Mouse (Mus musculus) MEL (cell line): ENCODE results near the gene Gm21915. TPM values are rescaled to one million over a fixed set of nuclear protein-coding genes. Genes with fewer than 3 reads are reported as not detected.

Source experiments
- DNase-seq: peaks from one replicate; pipeline ENCODE4 v3.0.0; 2011; ENCODE audit warnings: low read depth, low spot score
- H3K27ac ChIP-seq: 2 replicates; pipeline ENCODE4 v1.5.1; 2012; ENCODE audit warnings: low read depth, mild to moderate bottlenecking, control low read depth, low read length, moderate library complexity; ENCODE audit not compliant: control insufficient read depth
- H3K27me3 ChIP-seq, 2 experiments: fragments of 150-350 bp in 1 of 2; sonication (generic) in 1 of 2; 2 replicates each; pipeline ENCODE4 v1.6.1; 2012; ENCODE audit warnings: low read length in 2 of 2, mild to moderate bottlenecking in 2 of 2, improper control_type of control experiment in 1 of 2, moderate library complexity in 1 of 2; ENCODE audit not compliant: insufficient read depth in 2 of 2, control insufficient read depth in 1 of 2
- H3K36me3 ChIP-seq, 2 experiments: 2 replicates each; pipeline ENCODE4 v1.6.1; 2012 to 2014; ENCODE audit warnings: low read length in 2 of 2, improper control_type of control experiment in 1 of 2, inconsistent platforms in 1 of 2, mild to moderate bottlenecking in 1 of 2; ENCODE audit not compliant: insufficient read depth in 2 of 2, control insufficient read depth in 1 of 2
- H3K4me1 ChIP-seq, 2 experiments: fragments of 150-350 bp in 1 of 2; sonication (generic) in 1 of 2; 2 replicates each; pipeline ENCODE4 v1.6.1; 2012; ENCODE audit warnings: low read length in 2 of 2, improper control_type of control experiment in 1 of 2, mild to moderate bottlenecking in 1 of 2; ENCODE audit not compliant: insufficient read depth in 2 of 2, control insufficient read depth in 1 of 2
- H3K4me3 ChIP-seq, 2 experiments: fragments of 150-350 bp in 1 of 2; sonication (generic) in 1 of 2; 2 replicates each; pipeline ENCODE4 v1.5.1; 2012; ENCODE audit warnings: low read depth in 2 of 2, low read length in 2 of 2, mild to moderate bottlenecking in 2 of 2, moderate library complexity in 2 of 2, control low read depth in 1 of 2, improper control_type of control experiment in 1 of 2; ENCODE audit not compliant: control insufficient read depth in 1 of 2, insufficient read depth in 1 of 2
- H3K79me2 ChIP-seq: 2 replicates; pipeline ENCODE4 v1.6.1; 2012; ENCODE audit warnings: mild to moderate bottlenecking, low read length, moderate library complexity; ENCODE audit not compliant: control insufficient read depth, poor library complexity, insufficient read depth
- H3K9ac ChIP-seq: 2 replicates; pipeline ENCODE4 v1.6.1; 2012; ENCODE audit warnings: low read depth, mild to moderate bottlenecking, control low read depth, low read length, moderate library complexity; ENCODE audit not compliant: control insufficient read depth, poor library complexity, severe bottlenecking
- H3K9me3 ChIP-seq: fragments of 150-350 bp; sonication (generic); replicated peaks from 2 replicates; pipeline ENCODE4 v1.6.1; 2012; ENCODE audit warnings: mild to moderate bottlenecking, low read length, improper control_type of control experiment, moderate library complexity; ENCODE audit not compliant: insufficient read depth
- BHLHE40 ChIP-seq: IDR thresholded peaks from 2 replicates; pipeline ENCODE4 v1.6.1; 2012; ENCODE audit warnings: low read depth, mild to moderate bottlenecking, inconsistent platforms, low read length, improper control_type of control experiment, borderline replicate concordance
- CHD1 ChIP-seq: IDR thresholded peaks from 2 replicates; pipeline ENCODE4 v1.6.1; 2012; ENCODE audit warnings: low read depth, mild to moderate bottlenecking, inconsistent platforms, low read length, improper control_type of control experiment
- E2F4 ChIP-seq: IDR thresholded peaks from 2 replicates; pipeline ENCODE4 v1.6.1; 2011; ENCODE audit warnings: low read depth, low read length, improper control_type of control experiment, borderline replicate concordance
- ELF1 ChIP-seq: IDR thresholded peaks from 2 replicates; pipeline ENCODE4 v1.6.1; 2014; ENCODE audit warnings: low read depth, mild to moderate bottlenecking, inconsistent platforms, low read length, improper control_type of control experiment, moderate library complexity
- EP300 ChIP-seq, 2 experiments: IDR thresholded peaks; 2 replicates each; pipeline ENCODE4 v1.6.1; 2011; ENCODE audit warnings: improper control_type of control experiment in 2 of 2, low read length in 2 of 2, low read depth in 1 of 2, mild to moderate bottlenecking in 1 of 2
- ETS1 ChIP-seq: IDR thresholded peaks from 2 replicates; pipeline ENCODE4 v1.6.1; 2012; ENCODE audit warnings: low read depth, mild to moderate bottlenecking, inconsistent platforms, low read length, improper control_type of control experiment, moderate library complexity
- GATA1 ChIP-seq: IDR thresholded peaks from 2 replicates; pipeline ENCODE4 v1.6.1; 2011; ENCODE audit warnings: low read depth, low read length, improper control_type of control experiment
- HCFC1 ChIP-seq: IDR thresholded peaks from 2 replicates; pipeline ENCODE4 v1.6.1; 2012; ENCODE audit warnings: low read depth, mild to moderate bottlenecking, inconsistent platforms, low read length, improper control_type of control experiment, moderate library complexity
- MAFK ChIP-seq: IDR thresholded peaks from 2 replicates; pipeline ENCODE4 v1.6.1; 2011; ENCODE audit warnings: low read depth, mild to moderate bottlenecking, low read length, improper control_type of control experiment, borderline replicate concordance
- MAX ChIP-seq: IDR thresholded peaks from 2 replicates; pipeline ENCODE4 v1.6.1; 2011; ENCODE audit warnings: low read length, improper control_type of control experiment
- MAZ ChIP-seq: IDR thresholded peaks from 2 replicates; pipeline ENCODE4 v1.6.1; 2012; ENCODE audit warnings: low read depth, mild to moderate bottlenecking, inconsistent platforms, low read length, improper control_type of control experiment
- MEF2A ChIP-seq: IDR thresholded peaks from 2 replicates; pipeline ENCODE4 v1.6.1; 2014; ENCODE audit warnings: low read depth, mild to moderate bottlenecking, inconsistent platforms, low read length, improper control_type of control experiment; ENCODE audit not compliant: poor library complexity, insufficient replicate concordance, severe bottlenecking; ENCODE audit errors: extremely low read depth
- MYC ChIP-seq: IDR thresholded peaks from 2 replicates; pipeline ENCODE4 v1.6.1; 2011; ENCODE audit warnings: low read depth, mild to moderate bottlenecking, low read length, improper control_type of control experiment, moderate library complexity
- NRF1 ChIP-seq: IDR thresholded peaks from 2 replicates; pipeline ENCODE4 v1.6.1; 2014; ENCODE audit warnings: low read depth, mild to moderate bottlenecking, inconsistent platforms, low read length, improper control_type of control experiment, moderate library complexity; ENCODE audit not compliant: poor library complexity, insufficient read depth, severe bottlenecking
- POLR2A ChIP-seq, 2 experiments: IDR thresholded peaks; 2 replicates each; pipeline ENCODE4 v1.6.1; 2011 to 2012; ENCODE audit warnings: low read length in 2 of 2, mild to moderate bottlenecking in 2 of 2, control low read depth in 1 of 2, improper control_type of control experiment in 1 of 2, low read depth in 1 of 2, moderate library complexity in 1 of 2; ENCODE audit not compliant: control insufficient read depth in 1 of 2, insufficient read depth in 1 of 2, poor library complexity in 1 of 2
- POLR2AphosphoS2 ChIP-seq: IDR thresholded peaks from 2 replicates; pipeline ENCODE4 v1.6.1; 2011; ENCODE audit warnings: low read length, improper control_type of control experiment
- POLR2AphosphoS5 ChIP-seq: IDR thresholded peaks from 2 replicates; pipeline ENCODE4 v1.6.1; 2012; ENCODE audit warnings: low read depth, borderline replicate concordance, mild to moderate bottlenecking, inconsistent platforms, low read length, moderate library complexity, mixed read lengths
- RAD21 ChIP-seq: IDR thresholded peaks from 2 replicates; pipeline ENCODE4 v1.6.1; 2011; ENCODE audit warnings: mild to moderate bottlenecking, low read depth, low read length, improper control_type of control experiment
- SIN3A ChIP-seq: IDR thresholded peaks from 2 replicates; pipeline ENCODE4 v1.6.1; 2012; ENCODE audit warnings: low read length, improper control_type of control experiment, inconsistent platforms
- TAL1 ChIP-seq: IDR thresholded peaks from 2 replicates; pipeline ENCODE4 v1.6.1; 2012; ENCODE audit warnings: mild to moderate bottlenecking, inconsistent platforms, low read length, moderate library complexity, mixed read lengths
- UBTF ChIP-seq: IDR thresholded peaks from 2 replicates; pipeline ENCODE4 v1.6.1; 2012; ENCODE audit warnings: low read depth, mild to moderate bottlenecking, inconsistent platforms, low read length, improper control_type of control experiment, moderate library complexity, borderline replicate concordance; ENCODE audit not compliant: insufficient read depth
- USF2 ChIP-seq, 2 experiments: IDR thresholded peaks; 2 replicates each; pipeline ENCODE4 v1.6.1; 2011 to 2012; ENCODE audit warnings: improper control_type of control experiment in 2 of 2, low read length in 2 of 2, borderline replicate concordance in 1 of 2, inconsistent platforms in 1 of 2, low read depth in 1 of 2, mild to moderate bottlenecking in 1 of 2; ENCODE audit not compliant: insufficient read depth in 1 of 2
- ZKSCAN1 ChIP-seq: IDR thresholded peaks from 2 replicates; pipeline ENCODE4 v1.6.1; 2012; ENCODE audit warnings: low read depth, mild to moderate bottlenecking, inconsistent platforms, low read length, improper control_type of control experiment, moderate library complexity
- ZMIZ1 ChIP-seq: IDR thresholded peaks from 2 replicates; pipeline ENCODE4 v1.6.1; 2012; ENCODE audit warnings: low read depth, mild to moderate bottlenecking, inconsistent platforms, low read length, improper control_type of control experiment, moderate library complexity
- polyA plus RNA-seq, 2 experiments: library from polyadenylated mRNA; stranded (reverse) in 1 of 2; unstranded in 1 of 2; fragments of >175 nt in 1 of 2; fragments of >200 nt in 1 of 2; gene quantifications; 2 replicates each; pipeline versions ENCODE4 v1.2.1 to v1.2.4; 2012; ENCODE audit warnings: low replicate concordance in 2 of 2, low read depth in 1 of 2; ENCODE audit not compliant: insufficient read length in 2 of 2, insufficient read depth in 1 of 2, missing spikeins in 1 of 2
- total RNA-seq: library from RNA; depleted of rRNA; stranded (reverse); fragments of 300-350 nt; gene quantifications from 2 replicates; pipeline ENCODE4 v1.2.3, GENCODE M21; 2012

Gm21915 gene
- total and polyA plus RNA-seq, 3 experiments = not detected

DNA sequence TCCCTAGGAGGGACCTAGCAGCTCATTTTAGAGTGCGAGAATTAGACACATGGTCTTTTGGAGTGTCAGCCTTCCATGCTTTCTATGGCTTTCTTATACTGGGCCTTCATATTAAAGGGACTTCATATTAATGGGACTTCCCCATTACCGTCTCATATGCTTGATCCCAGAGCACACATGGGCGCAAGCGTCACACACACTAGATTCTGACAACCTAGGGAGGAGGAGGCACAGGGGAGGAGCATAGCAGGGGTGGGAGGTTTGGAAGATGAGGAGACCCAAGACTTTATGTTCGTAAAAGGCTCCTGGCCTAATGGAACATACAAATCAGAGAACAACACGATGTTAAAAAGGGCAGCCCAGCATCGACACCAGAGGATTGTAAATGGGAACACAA is 38.7 kb downstream of the Gm21915 start:
- no peak overlapping the region for H3K27ac ChIP-seq

DNA sequence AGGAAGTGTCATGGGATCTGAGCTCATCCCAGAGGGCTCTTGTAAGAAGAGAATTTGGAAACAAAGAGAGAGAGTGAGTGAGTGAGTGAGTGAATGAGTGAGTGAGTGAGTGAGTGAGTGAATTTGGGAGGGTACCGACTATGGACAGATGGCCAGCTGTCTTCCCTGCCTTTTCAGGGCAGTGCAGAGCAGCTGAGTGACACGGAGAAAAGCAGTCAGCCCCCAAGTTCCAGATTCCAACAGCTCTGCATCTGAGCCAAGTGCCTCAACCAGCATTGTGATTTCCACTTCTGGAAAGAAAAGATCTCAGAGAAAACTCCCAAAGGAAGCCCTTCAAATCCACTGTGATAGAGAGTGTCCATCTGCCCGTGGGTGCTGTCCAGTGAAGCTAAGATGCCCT is 39.2 kb downstream of the Gm21915 start:
- no peak overlapping the region for H3K27ac ChIP-seq
- no peaks in the 10 kb centered on the region for H3K27me3 ChIP-seq
- no peaks in the 10 kb centered on the region for H3K79me2 ChIP-seq
- no peak overlapping the region for H3K4me3 ChIP-seq
- no peaks in the 10 kb centered on the region for H3K9me3 ChIP-seq
- TF ChIP-seq RAD21 = no peak
- DNase-seq = no peak
- no peaks in the 10 kb centered on the region for H3K4me1 ChIP-seq
- H3K9ac ChIP-seq = no peak overlapping the region
- H3K36me3 ChIP-seq = no peaks in the 10 kb centered on the region

More for the DNA sequence above, 38.7 kb downstream of the Gm21915 start:
- DNase-seq = no peak
- Histone ChIP-seq H3K9me3 (no peaks in the 10 kb centered on the region), H3K4me1 (no peaks in the 10 kb centered on the region), H3K27me3 (no peaks in the 10 kb centered on the region), H3K79me2 (no peaks in the 10 kb centered on the region), H3K4me3 (no peak overlapping the region), H3K36me3 (no peaks in the 10 kb centered on the region), H3K9ac (no peak overlapping the region)
- no peak for TF ChIP-seq POLR2AphosphoS5
- TF ChIP-seq MAX = no peak
- TF ChIP-seq MYC = no peak
- no peak for TF ChIP-seq ZMIZ1
- no peak for TF ChIP-seq USF2 (IDR thresholded peaks at IDR 0.05; ENCODE audit: borderline replicate concordance in 1 of 2, insufficient read depth in 1 of 2, low read depth in 1 of 2, low read length in 2 of 2)
- TF ChIP-seq POLR2A (IDR thresholded peaks at IDR 0.05; ENCODE audit: control insufficient read depth in 1 of 2, insufficient read depth in 1 of 2, low read depth in 1 of 2, low read length in 2 of 2, poor library complexity in 1 of 2) = no peak
- no peak for TF ChIP-seq TAL1
- no peak for TF ChIP-seq MAFK
- no peak for TF ChIP-seq GATA1
- TF ChIP-seq ETS1 = no peak
- TF ChIP-seq POLR2AphosphoS2 = no peak
- no peak for TF ChIP-seq EP300 (IDR thresholded peaks at IDR 0.05; ENCODE audit: low read depth in 1 of 2, low read length in 2 of 2)
- TF ChIP-seq ELF1 = no peak
- no peak for TF ChIP-seq CHD1

DNA sequence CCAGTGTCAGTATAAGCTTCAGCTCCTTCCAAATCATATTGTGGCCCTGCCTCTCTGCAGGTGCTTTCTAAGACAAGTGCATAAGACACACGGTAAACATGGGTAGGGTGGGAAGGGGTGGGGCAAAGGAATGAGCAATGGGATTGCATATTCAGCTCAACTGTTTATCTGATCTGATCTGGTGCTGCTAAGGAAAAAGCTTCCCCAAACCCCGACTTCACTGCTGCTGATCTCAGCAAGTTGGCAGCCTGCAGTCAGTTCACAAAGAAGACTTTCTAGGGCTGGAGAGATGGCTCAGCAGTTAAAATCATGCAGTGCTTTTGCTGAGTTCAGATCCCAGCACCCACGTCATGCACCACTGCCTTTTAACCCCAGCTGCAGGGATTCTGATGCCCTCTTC is 39.6 kb downstream of the Gm21915 start:
- no peak for DNase-seq
- no peak overlapping the region for H3K27ac ChIP-seq

More for the DNA sequence above, 39.6 kb downstream of the Gm21915 start:
- Histone ChIP-seq H3K79me2 (no peaks in the 10 kb centered on the region), H3K4me3 (no peak overlapping the region), H3K4me1 (no peaks in the 10 kb centered on the region), H3K36me3 (no peaks in the 10 kb centered on the region), H3K9me3 (no peaks in the 10 kb centered on the region), H3K9ac (no peak overlapping the region), H3K27me3 (no peaks in the 10 kb centered on the region)
- TF ChIP-seq ZKSCAN1 = no peak
- no peak for TF ChIP-seq NRF1
- TF ChIP-seq TAL1 = no peak
- TF ChIP-seq UBTF = no peak
- TF ChIP-seq RAD21 = no peak
- TF ChIP-seq BHLHE40 = no peak
- no peak for TF ChIP-seq HCFC1
- TF ChIP-seq POLR2AphosphoS5 = no peak
- TF ChIP-seq CHD1 = no peak
- no peak for TF ChIP-seq MAZ
- TF ChIP-seq E2F4 = no peak
- no peak for TF ChIP-seq MEF2A
- TF ChIP-seq ETS1 = no peak
- no peak for TF ChIP-seq MAX
- no peak for TF ChIP-seq SIN3A
